Mouse (Mus musculus): ENCODE measurements at regions not wholly inside any gene's neighbourhood (a gene's known extent, or its start where the extent isn't known, plus 50 kb on each side); places are given as distances from the start of the nearest gene placed in this dataset.

- TF ChIP-seq CTCF (IDR thresholded peaks at IDR 0.05; ENCODE audit: extremely low read depth, insufficient read depth, insufficient read length, insufficient replicate concordance) = no peak
- no peak for TF ChIP-seq POLR2A (IDR thresholded peaks at IDR 0.05; ENCODE audit: low read depth, low read length)
Measured at GRCm38 (mm10) chr7:73886152-73886551, 127.3 kb downstream of the St8sia2 start.

Measured in spleen, adult 2 months (tissue).